Mouse (Mus musculus) C2C12 (cell line): ENCODE measurements around the gene Auts2.

Source experiments
- CEBPB ChIP-seq: IDR thresholded peaks from one replicate; pipeline ENCODE4 v1.6.1; 2011; ENCODE audit warnings: low read depth, mild to moderate bottlenecking, control low read depth, moderate library complexity
- CTCF ChIP-seq: IDR thresholded peaks from one replicate; pipeline ENCODE4 v1.5.1; 2011; ENCODE audit not compliant: control insufficient read depth, insufficient read depth, insufficient read length
- MYOG ChIP-seq: IDR thresholded peaks from one replicate; pipeline ENCODE4 v1.6.1; 2011; ENCODE audit not compliant: control insufficient read depth, insufficient read length; ENCODE audit errors: extremely low read depth

- TF ChIP-seq CTCF (no peak), MYOG (no peak), CEBPB (no peak)
Measured at GRCm38 (mm10) chr5:131526666-131527065, 1016.5 kb downstream of the Auts2 start.
